Mouse (Mus musculus) MEL (cell line): ENCODE data around the gene Zswim5. TPM values are rescaled to one million over a fixed set of nuclear protein-coding genes. Genes with fewer than 3 reads are reported as not detected.

Source experiments
- DNase-seq: peaks from one replicate; pipeline ENCODE4 v3.0.0; 2011; ENCODE audit warnings: low read depth, low spot score
- H3K27ac ChIP-seq: 2 replicates; pipeline ENCODE4 v1.5.1; 2012; ENCODE audit warnings: low read depth, mild to moderate bottlenecking, control low read depth, low read length, moderate library complexity; ENCODE audit not compliant: control insufficient read depth
- H3K27me3 ChIP-seq, 2 experiments: fragments of 150-350 bp in 1 of 2; sonication (generic) in 1 of 2; 2 replicates each; pipeline ENCODE4 v1.6.1; 2012; ENCODE audit warnings: low read length in 2 of 2, mild to moderate bottlenecking in 2 of 2, improper control_type of control experiment in 1 of 2, moderate library complexity in 1 of 2; ENCODE audit not compliant: insufficient read depth in 2 of 2, control insufficient read depth in 1 of 2
- H3K36me3 ChIP-seq, 2 experiments: 2 replicates each; pipeline ENCODE4 v1.6.1; 2012 to 2014; ENCODE audit warnings: low read length in 2 of 2, improper control_type of control experiment in 1 of 2, inconsistent platforms in 1 of 2, mild to moderate bottlenecking in 1 of 2; ENCODE audit not compliant: insufficient read depth in 2 of 2, control insufficient read depth in 1 of 2
- H3K4me1 ChIP-seq, 2 experiments: fragments of 150-350 bp in 1 of 2; sonication (generic) in 1 of 2; 2 replicates each; pipeline ENCODE4 v1.6.1; 2012; ENCODE audit warnings: low read length in 2 of 2, improper control_type of control experiment in 1 of 2, mild to moderate bottlenecking in 1 of 2; ENCODE audit not compliant: insufficient read depth in 2 of 2, control insufficient read depth in 1 of 2
- H3K4me3 ChIP-seq, 2 experiments: fragments of 150-350 bp in 1 of 2; sonication (generic) in 1 of 2; 2 replicates each; pipeline ENCODE4 v1.5.1; 2012; ENCODE audit warnings: low read depth in 2 of 2, low read length in 2 of 2, mild to moderate bottlenecking in 2 of 2, moderate library complexity in 2 of 2, control low read depth in 1 of 2, improper control_type of control experiment in 1 of 2; ENCODE audit not compliant: control insufficient read depth in 1 of 2, insufficient read depth in 1 of 2
- H3K79me2 ChIP-seq: 2 replicates; pipeline ENCODE4 v1.6.1; 2012; ENCODE audit warnings: mild to moderate bottlenecking, low read length, moderate library complexity; ENCODE audit not compliant: control insufficient read depth, poor library complexity, insufficient read depth
- H3K9ac ChIP-seq: 2 replicates; pipeline ENCODE4 v1.6.1; 2012; ENCODE audit warnings: low read depth, mild to moderate bottlenecking, control low read depth, low read length, moderate library complexity; ENCODE audit not compliant: control insufficient read depth, poor library complexity, severe bottlenecking
- H3K9me3 ChIP-seq: fragments of 150-350 bp; sonication (generic); replicated peaks from 2 replicates; pipeline ENCODE4 v1.6.1; 2012; ENCODE audit warnings: mild to moderate bottlenecking, low read length, improper control_type of control experiment, moderate library complexity; ENCODE audit not compliant: insufficient read depth
- CHD2 ChIP-seq: IDR thresholded peaks from 2 replicates; pipeline ENCODE4 v1.6.1; 2011; ENCODE audit warnings: low read length, improper control_type of control experiment
- EP300 ChIP-seq, 2 experiments: IDR thresholded peaks; 2 replicates each; pipeline ENCODE4 v1.6.1; 2011; ENCODE audit warnings: improper control_type of control experiment in 2 of 2, low read length in 2 of 2, low read depth in 1 of 2, mild to moderate bottlenecking in 1 of 2
- GABPA ChIP-seq: IDR thresholded peaks from 2 replicates; pipeline ENCODE4 v1.6.1; 2012; ENCODE audit warnings: low read depth, mild to moderate bottlenecking, inconsistent platforms, low read length, improper control_type of control experiment, moderate library complexity
- GATA1 ChIP-seq: IDR thresholded peaks from 2 replicates; pipeline ENCODE4 v1.6.1; 2011; ENCODE audit warnings: low read depth, low read length, improper control_type of control experiment
- HCFC1 ChIP-seq: IDR thresholded peaks from 2 replicates; pipeline ENCODE4 v1.6.1; 2012; ENCODE audit warnings: low read depth, mild to moderate bottlenecking, inconsistent platforms, low read length, improper control_type of control experiment, moderate library complexity
- KAT2A ChIP-seq: conservative IDR thresholded peaks from 2 replicates; pipeline ENCODE4 v1.6.1; 2012; ENCODE audit warnings: low read depth, low read length, improper control_type of control experiment, inconsistent platforms
- MAFK ChIP-seq: IDR thresholded peaks from 2 replicates; pipeline ENCODE4 v1.6.1; 2011; ENCODE audit warnings: low read depth, mild to moderate bottlenecking, low read length, improper control_type of control experiment, borderline replicate concordance
- MAX ChIP-seq: IDR thresholded peaks from 2 replicates; pipeline ENCODE4 v1.6.1; 2011; ENCODE audit warnings: low read length, improper control_type of control experiment
- MAZ ChIP-seq: IDR thresholded peaks from 2 replicates; pipeline ENCODE4 v1.6.1; 2012; ENCODE audit warnings: low read depth, mild to moderate bottlenecking, inconsistent platforms, low read length, improper control_type of control experiment
- MEF2A ChIP-seq: IDR thresholded peaks from 2 replicates; pipeline ENCODE4 v1.6.1; 2014; ENCODE audit warnings: low read depth, mild to moderate bottlenecking, inconsistent platforms, low read length, improper control_type of control experiment; ENCODE audit not compliant: poor library complexity, insufficient replicate concordance, severe bottlenecking; ENCODE audit errors: extremely low read depth
- MYC ChIP-seq: IDR thresholded peaks from 2 replicates; pipeline ENCODE4 v1.6.1; 2011; ENCODE audit warnings: low read depth, mild to moderate bottlenecking, low read length, improper control_type of control experiment, moderate library complexity
- RAD21 ChIP-seq: IDR thresholded peaks from 2 replicates; pipeline ENCODE4 v1.6.1; 2011; ENCODE audit warnings: mild to moderate bottlenecking, low read depth, low read length, improper control_type of control experiment
- RCOR1 ChIP-seq: IDR thresholded peaks from 2 replicates; pipeline ENCODE4 v1.6.1; 2012; ENCODE audit warnings: low read depth, mild to moderate bottlenecking, inconsistent platforms, low read length, improper control_type of control experiment
- SIN3A ChIP-seq: IDR thresholded peaks from 2 replicates; pipeline ENCODE4 v1.6.1; 2012; ENCODE audit warnings: low read length, improper control_type of control experiment, inconsistent platforms
- TAL1 ChIP-seq: IDR thresholded peaks from 2 replicates; pipeline ENCODE4 v1.6.1; 2012; ENCODE audit warnings: mild to moderate bottlenecking, inconsistent platforms, low read length, moderate library complexity, mixed read lengths
- USF2 ChIP-seq, 2 experiments: IDR thresholded peaks; 2 replicates each; pipeline ENCODE4 v1.6.1; 2011 to 2012; ENCODE audit warnings: improper control_type of control experiment in 2 of 2, low read length in 2 of 2, borderline replicate concordance in 1 of 2, inconsistent platforms in 1 of 2, low read depth in 1 of 2, mild to moderate bottlenecking in 1 of 2; ENCODE audit not compliant: insufficient read depth in 1 of 2
- polyA plus RNA-seq, 2 experiments: library from polyadenylated mRNA; stranded (reverse) in 1 of 2; unstranded in 1 of 2; fragments of >175 nt in 1 of 2; fragments of >200 nt in 1 of 2; gene quantifications; 2 replicates each; pipeline versions ENCODE4 v1.2.1 to v1.2.4; 2012; ENCODE audit warnings: low replicate concordance in 2 of 2, low read depth in 1 of 2; ENCODE audit not compliant: insufficient read length in 2 of 2, insufficient read depth in 1 of 2, missing spikeins in 1 of 2
- total RNA-seq: library from RNA; depleted of rRNA; stranded (reverse); fragments of 300-350 nt; gene quantifications from 2 replicates; pipeline ENCODE4 v1.2.3, GENCODE M21; 2012

The Zswim5 gene
- total and polyA plus RNA-seq, 3 experiments = 0.03 TPM; not detected in 2

DNA sequence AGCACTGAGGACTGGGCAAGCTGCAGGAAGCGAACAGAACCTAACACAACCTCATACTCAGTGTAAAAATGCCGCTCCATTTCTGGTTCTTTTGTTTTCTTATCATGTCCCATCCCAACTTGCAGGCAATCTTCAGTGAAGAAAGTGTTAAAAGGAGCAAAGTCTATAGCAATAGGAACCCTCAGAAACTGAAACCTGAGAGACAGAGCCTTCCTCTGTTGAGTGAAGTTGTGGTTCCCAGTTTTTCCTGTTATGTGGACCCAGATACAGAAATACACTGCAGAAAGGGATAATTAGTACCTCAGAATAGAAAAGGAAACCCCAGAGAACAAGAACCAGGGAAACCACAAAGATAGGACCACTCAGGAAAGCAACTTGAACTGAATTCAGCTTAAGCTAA lies 36.1 kb downstream of the Zswim5 start:
- H3K79me2 ChIP-seq = no peaks in the 10 kb centered on the region
- no peaks in the 10 kb centered on the region for H3K4me1 ChIP-seq
- no peak for DNase-seq
- H3K9ac ChIP-seq = no peak overlapping the region
- H3K9me3 ChIP-seq = no peaks in the 10 kb centered on the region
- no peak overlapping the region for H3K27ac ChIP-seq
- no peaks in the 10 kb centered on the region for H3K36me3 ChIP-seq
- TF ChIP-seq KAT2A (no peak), GABPA (no peak), TAL1 (no peak), GATA1 (no peak), MAFK (no peak), MEF2A (no peak), RCOR1 (no peak), CHD2 (no peak), SIN3A (no peak), MYC (no peak)
- H3K27me3 ChIP-seq = peaks cover 14 to 27% of the 10 kb centered on the region in 2 experiments
- H3K4me3 ChIP-seq = no peak overlapping the region

DNA sequence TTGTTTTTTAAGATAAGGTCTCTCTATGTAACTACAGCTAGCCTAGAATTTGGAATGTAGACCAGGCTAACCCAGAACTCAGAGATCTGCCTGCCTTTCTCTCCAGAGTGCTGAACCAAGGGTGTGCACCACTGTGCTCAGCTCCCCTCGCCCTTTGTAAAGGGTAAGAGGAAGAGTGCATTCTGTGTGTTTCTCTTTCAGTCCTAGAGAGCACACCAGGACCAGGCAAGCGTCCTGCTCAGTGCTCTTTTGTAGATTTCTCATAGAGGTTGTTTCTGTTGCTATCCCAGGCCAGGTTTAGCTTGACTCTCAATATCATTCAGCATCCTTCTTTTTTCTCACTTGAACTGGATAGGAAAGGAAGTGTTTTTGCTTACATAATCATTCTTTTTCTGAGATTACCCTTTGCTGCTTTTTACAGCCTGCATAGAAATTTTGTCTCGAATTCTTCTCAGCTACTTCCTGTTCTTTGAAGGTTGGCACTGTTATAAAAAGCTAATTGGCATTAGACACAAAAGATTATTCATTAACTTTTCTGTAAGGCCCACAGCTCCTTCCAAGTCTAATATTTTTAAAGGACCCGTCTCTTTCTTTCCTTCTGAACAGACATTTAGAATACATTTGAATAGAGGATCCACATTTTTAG lies 51.0 kb downstream of the Zswim5 start:
- TF ChIP-seq CHD2 = no peak
- DNase-seq = no peak
- Histone ChIP-seq H3K9ac (no peak overlapping the region), H3K27ac (no peak overlapping the region), H3K4me3 (no peak overlapping the region), H3K4me1 (no peaks in the 10 kb centered on the region), H3K9me3 (no peaks in the 10 kb centered on the region), H3K36me3 (no peaks in the 10 kb centered on the region), H3K27me3 (peaks cover 9 to 42% of the 10 kb centered on the region in 2 experiments), H3K79me2 (no peaks in the 10 kb centered on the region)

DNA sequence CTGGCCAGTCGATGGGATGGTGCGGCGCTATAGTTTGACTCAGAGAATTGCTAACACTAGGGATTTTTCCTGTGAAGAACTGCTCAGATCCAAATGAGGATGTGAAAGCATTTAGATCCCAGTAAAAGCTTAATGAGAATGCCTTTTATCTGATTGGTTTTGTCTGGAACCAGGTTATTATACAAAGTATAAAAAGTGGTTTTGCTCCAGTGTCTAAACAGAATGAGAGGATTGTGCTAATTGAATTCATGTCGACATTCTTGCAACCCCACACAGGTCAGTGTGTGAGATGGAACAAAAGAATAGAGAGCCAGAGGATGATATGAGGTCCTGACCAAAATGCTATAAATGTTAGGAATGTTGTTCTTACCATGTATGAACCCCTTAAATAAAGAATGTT lies 62.4 kb downstream of the Zswim5 start:
- Histone ChIP-seq H3K4me3 (no peak overlapping the region), H3K4me1 (no peaks in the 10 kb centered on the region), H3K9ac (no peak overlapping the region), H3K27me3 (peaks cover 14 to 46% of the 10 kb centered on the region in 2 experiments), H3K9me3 (no peaks in the 10 kb centered on the region), H3K27ac (no peak overlapping the region), H3K36me3 (no peaks in the 10 kb centered on the region), H3K79me2 (no peaks in the 10 kb centered on the region)
- DNase-seq = no peak
- TF ChIP-seq MAX = no peak
- no peak for TF ChIP-seq RCOR1
- no peak for TF ChIP-seq CHD2
- no peak for TF ChIP-seq RAD21
- no peak for TF ChIP-seq HCFC1
- TF ChIP-seq TAL1 = no peak
- no peak for TF ChIP-seq EP300 (IDR thresholded peaks at IDR 0.05; ENCODE audit: low read depth in 1 of 2, low read length in 2 of 2)
- TF ChIP-seq MAZ = no peak
- TF ChIP-seq KAT2A = no peak
- TF ChIP-seq USF2 (IDR thresholded peaks at IDR 0.05; ENCODE audit: borderline replicate concordance in 1 of 2, insufficient read depth in 1 of 2, low read depth in 1 of 2, low read length in 2 of 2) = no peak
